Mouse (Mus musculus) gastrocnemius, adult 8-10 months (tissue): ENCODE measurements around the gene Gm11111. TPM values are rescaled to one million over a fixed set of nuclear protein-coding genes. Genes with fewer than 3 reads are reported as not detected.
"Not testable (repeated sequence)": the region's sequence is repeated elsewhere in the genome, so short reads cannot be mapped to it uniquely, and the experiment has no call there.

ENCODE experiments used
- DNase-seq, 2 experiments: peaks; one replicate each; pipeline ENCODE4 v3.0.0; 2022; ENCODE audit warnings: low spot score in 2 of 2
- total RNA-seq, 4 experiments: library from RNA; stranded (reverse); gene quantifications; 2 replicates each; pipeline ENCODE4 v1.2.4; 2022

The Gm11111 gene
- not detected for total RNA-seq

- DNase-seq = no peak
Measured at GRCm38 (mm10) chr5:98552395-98552794, at the start of gene Gm11111. Gm11111 (plus strand) TSS chr5:98552695.

GRCm38 (mm10) chr5:98516214-98516613 is 36.3 kb upstream of the Gm11111 start:
- no peak for DNase-seq

GRCm38 (mm10) chr5:98520118-98520517 is 32.4 kb upstream of the Gm11111 start:
- no peak for DNase-seq

- DNase-seq = no peak
Measured at GRCm38 (mm10) chr5:98522270-98522977, 30.1 kb upstream of the Gm11111 start.

- no peak for DNase-seq
Measured at GRCm38 (mm10) chr5:98523050-98523449, 29.4 kb upstream of the Gm11111 start.

- DNase-seq = no peak
Measured at GRCm38 (mm10) chr5:98523783-98524182, 28.7 kb upstream of the Gm11111 start.

- no peak for DNase-seq
Measured at GRCm38 (mm10) chr5:98541333-98541732, 11.2 kb upstream of the Gm11111 start.

GRCm38 (mm10) chr5:98550285-98550684 is 2.2 kb upstream of the Gm11111 start:
- DNase-seq = no peak

- no peak for DNase-seq
Measured at GRCm38 (mm10) chr5:98550873-98551272, 1.6 kb upstream of the Gm11111 start.

GRCm38 (mm10) chr5:98552811-98553601 is 511 bp downstream of the Gm11111 start:
- DNase-seq = no peak

GRCm38 (mm10) chr5:98561301-98561700 is 8.8 kb downstream of the Gm11111 start:
- no peak for DNase-seq

- no peak for DNase-seq
Measured at GRCm38 (mm10) chr5:98562806-98563205, 10.3 kb downstream of the Gm11111 start.

- DNase-seq = no peak
Measured at GRCm38 (mm10) chr5:98563801-98564200, 11.3 kb downstream of the Gm11111 start.

GRCm38 (mm10) chr5:98566461-98567193 is 14.1 kb downstream of the Gm11111 start:
- no peak for DNase-seq

- DNase-seq = no peak
Measured at GRCm38 (mm10) chr5:98568481-98568880, 16.0 kb downstream of the Gm11111 start.

- DNase-seq = no peak
Measured at GRCm38 (mm10) chr5:98569029-98569513, 16.6 kb downstream of the Gm11111 start.

GRCm38 (mm10) chr5:98572392-98572791 is 19.9 kb downstream of the Gm11111 start:
- DNase-seq = no peak

GRCm38 (mm10) chr5:98574711-98575470 is 22.4 kb downstream of the Gm11111 start:
- no peak for DNase-seq

- no peak for DNase-seq
Measured at GRCm38 (mm10) chr5:98575471-98575834, 23.0 kb downstream of the Gm11111 start.

- DNase-seq = not testable (repeated sequence)
Measured at GRCm38 (mm10) chr5:98576538-98576937, 24.0 kb downstream of the Gm11111 start.

GRCm38 (mm10) chr5:98578398-98578797 is 25.9 kb downstream of the Gm11111 start:
- DNase-seq = no peak
